Mouse (Mus musculus): ENCODE results near the gene Dpm2.

Gene Dpm2

DNA sequence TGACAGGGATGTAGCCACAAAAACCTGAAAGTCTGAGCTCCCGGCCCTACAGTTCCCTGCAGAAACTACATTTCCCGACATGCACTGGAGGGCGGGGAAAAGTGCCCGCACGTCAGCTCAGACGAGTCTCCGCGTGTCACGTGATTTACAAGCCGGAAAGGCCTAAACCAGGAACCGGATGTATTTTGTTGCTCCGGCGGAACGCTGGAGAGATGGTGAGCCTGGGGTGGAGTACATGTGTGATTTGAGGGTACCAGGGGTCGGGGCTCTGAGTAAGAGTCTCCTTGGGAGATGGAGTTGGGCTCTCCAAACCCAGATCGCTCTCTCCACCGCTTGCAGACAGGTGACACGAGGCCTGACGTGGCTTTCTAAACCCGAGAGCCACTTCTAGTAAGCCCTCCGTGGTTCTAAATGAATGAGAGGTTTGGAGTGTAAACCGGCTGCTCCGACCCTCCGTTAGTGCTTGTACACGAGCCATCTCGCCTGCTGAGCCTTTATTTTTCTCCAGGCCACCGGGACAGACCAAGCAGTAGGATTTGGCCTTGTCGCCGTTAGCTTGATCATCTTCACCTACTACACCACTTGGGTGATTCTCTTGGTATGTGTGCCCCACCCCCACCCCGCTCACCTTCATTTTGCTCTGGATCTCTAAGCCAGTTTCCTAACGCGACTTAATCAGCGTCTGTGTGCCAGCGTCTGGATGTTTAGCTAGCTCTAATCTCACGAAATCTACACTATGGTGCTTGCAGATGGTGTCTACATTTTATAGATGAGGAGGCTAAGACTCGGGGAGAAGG, at the start of gene Dpm2:
Gene Dpm2 (plus strand): TSS at position 161 of the 797 bp plus-strand sequence.
- DNase-seq: peak; percentile 90

DNA sequence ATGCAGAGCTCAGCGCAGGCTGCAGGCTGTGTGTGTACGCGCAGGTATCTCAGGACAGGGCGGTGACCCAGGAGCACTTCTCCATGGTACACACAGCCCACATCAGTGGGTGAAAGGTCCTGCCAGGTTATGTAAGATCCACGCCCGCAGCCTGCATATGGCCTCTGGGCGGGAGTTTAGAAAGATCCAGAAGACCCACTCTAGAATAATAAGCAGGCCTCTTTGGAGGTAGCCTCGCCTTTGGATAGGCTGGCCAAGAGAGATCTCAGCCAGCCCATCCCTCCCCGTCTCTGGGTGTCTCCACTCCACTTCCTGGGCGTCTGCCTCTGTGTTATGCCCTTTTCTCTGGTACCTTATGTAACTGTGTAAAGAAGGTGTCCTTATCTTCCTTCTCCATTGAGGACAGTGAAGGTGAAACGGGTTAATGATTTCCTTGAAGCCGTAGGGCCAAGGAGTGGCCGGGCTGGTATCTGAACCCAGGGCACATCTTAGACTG, 46.1 kb upstream of the Dpm2 start:
- no peak for DNase-seq

DNA sequence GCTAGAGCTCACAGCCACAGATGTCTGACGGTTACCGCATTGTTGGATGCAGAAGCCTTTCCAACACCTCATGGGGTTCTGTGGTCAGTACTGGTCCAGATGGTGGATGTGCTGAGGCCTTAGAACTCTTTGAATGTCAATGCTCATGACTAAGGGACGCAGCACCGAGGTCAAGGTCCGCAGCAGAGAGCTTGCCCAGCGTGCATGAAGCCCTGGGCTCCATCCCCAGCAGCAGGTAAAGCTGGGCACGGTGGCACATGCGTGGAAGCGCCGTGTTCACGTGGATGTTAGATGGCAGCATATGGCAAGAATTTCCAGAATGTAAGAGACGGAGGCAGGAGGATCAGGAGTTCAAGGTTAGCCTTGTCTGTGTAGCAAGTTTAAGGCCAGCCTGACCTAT, 44.8 kb upstream of the Dpm2 start:
- no peak for DNase-seq

DNA sequence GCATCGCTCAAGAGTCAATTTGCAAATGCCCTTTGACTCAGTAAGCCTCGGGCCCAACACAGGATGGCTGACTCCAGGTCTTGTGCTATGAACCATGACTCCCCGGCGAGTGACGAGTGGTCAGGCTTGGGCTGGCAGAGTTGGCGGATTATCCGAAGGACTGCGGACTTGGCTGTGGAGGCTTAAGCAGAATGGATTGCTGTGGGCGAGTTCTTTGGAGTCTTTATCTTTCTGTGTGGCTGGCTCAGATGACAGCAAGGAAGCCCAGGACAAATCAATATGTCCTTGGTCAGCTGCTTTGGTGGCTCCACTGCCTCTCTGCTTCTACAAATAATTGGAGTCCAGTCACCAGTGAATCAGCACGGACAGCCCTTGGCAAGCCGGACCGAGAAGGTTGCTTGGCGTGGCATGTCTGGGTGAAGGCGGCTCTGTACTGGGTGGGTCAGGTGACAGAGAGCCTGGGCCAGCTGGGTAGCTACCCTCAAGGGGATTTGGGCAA, 43.1 kb upstream of the Dpm2 start:
- DNase-seq: no peak

DNA sequence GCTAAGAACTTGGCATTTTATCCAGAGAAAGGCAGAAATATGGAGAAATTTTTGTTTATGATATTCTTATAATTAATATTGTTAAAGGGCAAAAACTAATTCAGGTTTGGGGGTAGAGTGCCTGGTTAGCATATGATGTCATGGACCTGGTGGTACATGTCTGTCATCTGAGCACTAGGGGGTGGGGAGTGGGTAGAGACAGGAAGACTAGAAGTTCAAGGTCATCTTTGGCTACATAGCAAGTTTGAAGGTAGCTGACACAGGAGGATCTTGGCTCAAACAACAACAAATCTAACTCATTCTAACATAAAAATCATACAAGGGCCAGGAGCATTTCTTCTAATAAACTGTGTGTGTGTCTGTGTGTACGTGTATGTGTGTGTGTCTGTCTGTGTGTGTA, 42.3 kb upstream of the Dpm2 start:
- no peak for DNase-seq

DNA sequence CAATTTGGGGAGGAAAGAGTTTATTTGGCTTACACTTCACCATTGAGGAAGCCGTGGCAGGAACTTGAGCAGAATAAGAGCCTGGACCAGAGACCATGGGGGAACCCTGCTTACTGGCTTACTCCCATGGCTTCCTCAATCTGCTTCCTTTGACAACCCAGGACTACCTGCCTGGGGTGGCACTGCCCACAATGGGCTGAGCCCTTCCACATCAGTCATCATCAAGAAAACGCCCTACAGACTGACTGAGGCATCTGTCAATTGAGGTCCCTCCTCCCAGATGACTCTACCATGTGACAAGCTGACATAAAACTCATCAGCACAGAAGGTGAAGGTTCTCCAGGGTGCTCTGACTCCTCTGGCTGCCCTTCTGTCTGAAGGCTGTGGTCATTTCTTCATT, 40.2 kb upstream of the Dpm2 start:
- DNase-seq: no peak

DNA sequence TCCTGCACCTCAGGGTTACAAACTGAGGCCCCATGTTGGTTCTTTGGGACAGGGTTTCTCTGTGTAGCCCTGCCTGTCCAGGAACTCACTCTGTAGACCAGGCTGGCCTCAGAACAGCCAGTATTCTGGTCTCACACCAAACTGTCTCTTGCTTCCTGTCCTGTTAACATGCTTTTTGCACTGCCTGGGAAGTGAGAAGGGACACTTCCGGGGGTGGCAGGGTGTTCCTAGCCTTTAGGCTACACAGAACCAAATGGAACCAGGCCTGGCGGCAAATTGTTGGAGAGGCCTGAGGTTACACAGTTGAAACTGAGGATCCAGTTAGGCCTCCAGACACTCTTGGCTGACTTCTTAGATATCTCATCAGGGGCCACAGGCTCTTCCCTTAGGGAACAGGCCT, 37.5 kb upstream of the Dpm2 start:
- DNase-seq: no peak

DNA sequence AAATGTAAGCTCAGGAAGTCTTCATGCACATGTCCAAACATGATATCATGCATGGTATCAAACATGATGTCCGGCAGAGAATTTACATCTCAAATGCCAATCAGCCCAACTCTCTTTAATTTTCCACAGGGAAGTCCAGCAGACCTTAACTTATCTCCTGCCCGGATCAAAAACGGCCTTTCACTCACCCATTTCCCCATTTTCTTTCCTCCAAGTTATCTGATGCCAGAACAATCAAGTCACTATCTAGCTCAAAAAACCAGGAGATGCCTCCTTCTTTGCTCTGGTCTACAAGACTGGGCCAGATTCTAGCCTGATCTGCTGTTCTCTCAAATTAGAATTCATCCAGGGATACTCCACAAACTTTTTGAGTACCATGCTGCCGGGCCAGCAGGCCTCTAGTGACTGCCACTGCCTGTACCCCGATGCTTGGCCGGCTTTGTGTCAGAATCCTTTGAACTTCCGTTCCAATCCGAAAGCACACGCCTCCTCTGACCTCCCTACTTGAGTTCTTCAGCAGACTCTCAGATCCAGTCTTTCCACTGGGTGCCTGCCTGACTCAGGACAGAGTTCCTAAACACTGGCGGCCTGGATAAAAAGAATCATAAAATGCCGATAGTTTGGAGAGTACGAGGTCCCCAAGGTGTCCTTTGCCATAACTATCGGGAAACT, 36.5 kb upstream of the Dpm2 start:
- DNase-seq: peak; percentile 50

DNA sequence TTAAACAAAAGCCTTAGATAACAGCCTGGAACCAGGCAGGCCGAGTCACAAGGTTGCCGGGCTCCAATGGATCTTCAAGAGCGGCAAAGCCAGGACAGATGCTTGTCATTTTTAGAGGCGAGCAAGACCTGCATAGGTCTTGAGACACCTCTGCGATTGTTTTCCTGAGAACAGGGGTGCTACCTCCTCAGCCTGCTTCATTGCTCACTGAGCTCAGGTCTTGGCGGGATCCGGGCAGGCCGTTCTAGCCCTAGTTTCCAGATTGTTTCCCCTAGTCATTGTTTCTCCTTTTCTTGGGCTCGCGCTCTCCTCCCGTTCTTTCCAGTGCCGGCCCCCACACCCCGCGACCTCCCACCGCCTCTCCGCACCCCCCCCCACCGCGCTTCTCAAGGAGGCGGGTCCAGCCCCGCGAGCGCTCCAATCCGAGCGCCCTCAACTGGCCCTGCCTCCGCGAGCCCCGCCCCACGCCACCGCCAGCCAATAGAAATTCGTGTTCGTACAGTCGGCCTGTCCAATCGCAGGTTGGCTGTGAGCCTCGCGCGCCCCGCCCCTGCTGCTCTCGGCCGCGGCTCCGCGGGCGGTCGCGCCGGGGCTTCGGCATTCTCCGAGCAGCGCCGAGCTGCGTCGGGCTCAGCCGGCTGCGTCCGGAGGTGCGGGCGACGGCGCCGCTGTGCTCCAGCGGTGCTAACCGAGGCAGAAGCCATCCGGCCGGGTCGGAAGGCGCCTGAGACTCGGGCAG, 35.8 kb upstream of the Dpm2 start, which contains the start of gene Fam102a:
Gene Fam102a (plus strand): TSS at position 600 of the 739 bp plus-strand sequence.
- peak; percentile 99 for DNase-seq

DNA sequence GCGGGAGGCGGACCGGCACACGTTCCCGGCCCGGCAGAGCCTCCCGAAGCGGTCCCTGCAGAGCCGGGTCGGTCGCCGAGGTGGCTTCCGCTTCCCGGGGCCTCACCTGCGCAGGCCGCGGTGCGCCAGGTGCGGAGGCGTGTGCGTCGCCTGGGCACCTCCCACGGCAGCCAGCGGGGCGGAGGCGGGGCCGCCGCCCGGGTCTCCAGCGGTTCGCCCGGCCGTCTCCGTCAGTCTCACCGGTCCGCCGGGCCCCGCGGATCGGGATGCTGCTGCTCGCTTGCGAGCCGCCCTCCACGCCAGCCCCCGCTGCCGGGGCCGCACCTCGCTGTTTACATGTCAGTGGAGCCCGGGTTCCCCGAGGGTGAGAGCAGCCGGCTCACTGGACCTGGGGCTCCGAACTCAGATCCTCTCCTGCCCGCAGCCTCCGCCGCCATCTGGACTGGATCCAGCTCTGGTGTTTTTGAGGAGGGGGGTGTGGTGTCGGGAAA, 35.1 kb upstream of the Dpm2 start:
- no peak for DNase-seq

DNA sequence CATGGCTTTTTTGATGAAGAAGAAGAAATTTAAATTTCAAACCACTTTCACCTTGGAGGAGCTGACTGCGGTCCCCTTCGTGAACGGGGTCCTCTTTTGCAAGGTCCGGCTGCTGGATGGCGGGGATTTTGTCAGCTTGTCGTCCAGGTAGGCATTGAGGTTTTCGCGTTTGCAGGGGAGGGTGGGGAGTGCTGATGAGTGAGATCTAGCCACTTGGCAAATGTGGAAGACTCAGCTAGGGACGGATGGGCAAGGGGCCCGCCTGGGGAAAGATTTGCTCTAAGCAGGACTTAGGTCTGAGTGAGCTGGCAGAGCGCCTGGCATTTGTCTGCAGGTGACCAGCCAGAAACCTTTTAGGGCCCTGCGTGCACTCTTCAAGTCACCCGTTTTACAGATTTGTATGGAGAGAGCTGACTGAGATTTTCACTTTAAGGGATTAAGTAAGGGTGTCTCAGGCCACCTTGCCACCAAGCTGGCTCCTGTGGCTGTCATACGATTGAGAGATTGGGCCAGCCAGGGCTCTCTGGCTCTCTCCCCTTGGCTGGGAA, 34.5 kb upstream of the Dpm2 start:
- no peak for DNase-seq

DNA sequence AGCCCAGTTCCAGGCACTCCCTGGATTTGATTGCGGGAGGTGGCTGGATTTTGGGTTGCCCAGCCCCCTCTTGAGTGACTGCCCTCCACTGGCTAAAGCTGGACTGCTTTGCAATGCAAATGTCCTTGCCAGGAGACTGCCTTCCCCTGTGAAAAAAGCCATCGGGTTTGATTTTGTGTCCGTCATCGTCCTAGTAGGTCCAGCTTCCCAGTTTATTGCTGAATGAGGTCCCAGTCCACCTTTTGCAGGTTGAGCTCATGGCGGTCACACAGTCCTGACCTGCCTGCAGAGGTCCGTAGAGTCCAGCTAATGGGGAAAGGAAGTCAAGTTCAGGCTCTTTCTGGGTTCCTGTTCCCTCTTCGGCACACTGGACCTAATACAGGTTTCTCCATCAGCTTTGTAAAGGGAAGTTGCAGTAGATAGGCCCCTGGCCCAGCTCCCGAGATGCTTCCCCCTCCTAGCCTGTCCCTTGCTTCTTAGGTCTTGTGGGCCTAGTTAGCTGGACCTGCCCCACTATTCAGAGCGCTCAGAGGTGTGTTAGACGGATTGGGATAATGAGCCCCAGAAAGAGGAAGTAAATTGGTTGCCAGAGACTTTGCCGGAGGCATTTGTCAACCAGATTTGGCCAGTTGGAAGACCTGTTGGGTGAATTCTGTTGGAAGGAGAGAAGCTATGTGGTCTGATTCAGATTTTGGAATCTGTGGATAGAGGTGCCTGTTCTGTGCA, 33.9 kb upstream of the Dpm2 start:
- no peak for DNase-seq

DNA sequence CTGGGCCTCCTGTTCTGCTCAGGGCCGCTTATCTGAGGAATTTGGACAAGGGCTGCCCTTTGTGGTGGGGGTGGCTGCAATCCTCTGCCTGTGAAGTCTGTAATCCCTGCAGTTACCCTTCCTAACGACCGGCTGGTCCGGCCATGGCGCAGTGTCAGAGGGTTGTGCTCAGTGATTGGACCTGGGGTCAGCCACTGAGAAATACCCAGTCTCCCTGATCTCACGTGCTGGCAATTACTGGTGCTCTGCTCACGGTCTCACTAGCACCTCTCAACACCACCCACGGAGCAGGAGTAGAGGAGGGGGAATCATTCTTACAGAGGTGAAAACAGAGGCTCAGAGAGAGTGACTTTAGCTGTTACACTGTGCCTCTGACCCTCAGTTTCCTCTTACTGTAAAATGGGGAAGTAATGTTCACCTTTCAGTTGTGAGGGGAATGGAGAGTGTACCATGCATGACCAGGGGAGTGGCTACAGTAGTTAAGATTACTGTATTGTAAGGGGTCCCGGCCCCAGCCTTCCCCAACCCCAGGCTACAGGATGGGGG, 33.2 kb upstream of the Dpm2 start:
- no peak for DNase-seq

DNA sequence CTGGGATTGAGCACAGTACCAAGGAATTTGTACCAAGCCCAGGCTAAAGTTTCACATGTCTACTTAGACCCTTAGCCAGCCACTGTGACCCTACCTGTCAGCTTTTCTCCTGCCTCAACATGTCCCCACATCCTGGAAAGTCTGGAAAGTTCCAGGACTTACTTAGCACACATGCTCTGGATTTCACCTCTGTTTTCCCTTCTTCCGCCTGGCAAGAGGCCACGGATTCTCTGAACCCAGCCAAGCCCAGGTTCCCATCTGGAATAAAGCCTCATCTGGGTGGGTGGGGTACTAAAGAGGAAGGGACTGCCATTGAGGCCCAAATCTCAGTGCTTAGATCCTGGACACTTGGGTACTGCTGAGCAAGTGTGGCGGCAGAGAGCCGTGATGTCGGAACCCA, 32.7 kb upstream of the Dpm2 start:
- no peak for DNase-seq

DNA sequence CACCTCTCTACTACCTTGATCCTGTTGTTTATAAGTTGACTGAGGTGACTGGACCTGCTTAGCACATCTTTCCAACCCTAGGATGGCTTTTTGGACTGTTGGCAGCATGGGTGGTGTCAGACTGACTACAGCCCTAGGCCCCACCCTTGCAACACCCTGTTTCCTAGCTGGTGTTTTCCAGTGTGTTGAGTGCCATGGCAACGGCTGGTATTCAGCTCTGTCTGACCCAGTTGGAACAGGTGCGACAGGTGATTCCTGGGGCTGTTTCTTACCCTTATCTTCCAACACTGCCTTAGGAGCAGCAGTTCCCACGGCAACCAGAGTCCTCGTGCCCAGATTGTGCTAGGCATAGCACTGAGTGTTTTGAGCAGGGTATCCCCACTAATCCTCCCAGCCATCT, 32.2 kb upstream of the Dpm2 start:
- DNase-seq: no peak

DNA sequence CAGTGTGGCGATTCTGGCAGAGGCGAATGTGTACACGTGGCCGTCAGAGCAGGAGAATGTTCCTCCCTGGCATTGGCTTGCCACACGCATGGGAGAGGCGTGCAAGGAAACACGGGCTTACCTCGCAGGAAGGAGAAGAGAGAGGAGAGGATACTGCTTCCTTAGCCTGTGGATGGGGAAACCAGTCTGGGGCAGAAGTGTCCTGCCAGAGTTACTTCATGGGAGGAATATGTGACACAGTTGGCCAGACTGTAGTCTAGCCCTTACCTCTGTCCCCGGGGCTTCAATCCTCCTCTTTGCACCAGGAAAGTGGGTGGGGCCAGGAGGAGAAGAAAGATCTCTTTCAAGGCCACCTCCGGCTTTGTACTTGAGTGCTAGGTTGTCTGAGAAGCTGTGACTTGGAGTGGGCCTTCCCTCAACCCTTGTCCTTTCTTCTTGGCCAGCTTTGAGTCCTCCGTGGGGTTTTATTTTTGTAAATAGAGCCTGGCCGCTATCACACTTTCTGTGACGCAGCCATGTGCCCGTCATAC, 31.1 kb upstream of the Dpm2 start:
- no peak for DNase-seq

DNA sequence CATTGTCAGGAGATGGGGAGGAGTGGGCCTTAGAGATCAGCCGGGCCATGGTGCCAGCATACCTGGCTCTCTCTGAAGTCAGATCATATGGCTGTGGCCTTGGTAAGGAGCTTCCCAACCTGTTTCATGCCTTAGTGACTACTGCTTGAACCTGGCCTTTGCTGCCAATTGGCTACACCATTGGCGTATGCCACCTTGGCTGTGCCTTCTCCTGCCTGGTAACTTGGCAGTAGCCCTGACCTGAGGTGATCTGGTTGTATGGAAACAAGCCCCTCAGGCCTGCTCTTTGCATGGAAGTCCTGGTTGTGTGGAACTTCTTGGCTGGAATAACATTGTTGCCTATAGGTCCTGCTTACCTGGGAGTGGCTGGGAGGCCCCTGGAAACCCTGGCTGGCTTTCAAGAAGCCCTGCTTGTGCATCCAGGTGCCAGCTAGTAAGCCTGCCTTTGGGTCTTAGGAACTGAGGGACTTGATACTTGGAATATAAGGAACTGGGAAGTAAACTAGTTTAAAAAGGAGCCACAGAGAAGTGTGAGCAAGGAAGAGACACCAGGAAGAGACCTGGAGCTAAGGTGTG, 29.2 kb upstream of the Dpm2 start:
- no peak for DNase-seq

DNA sequence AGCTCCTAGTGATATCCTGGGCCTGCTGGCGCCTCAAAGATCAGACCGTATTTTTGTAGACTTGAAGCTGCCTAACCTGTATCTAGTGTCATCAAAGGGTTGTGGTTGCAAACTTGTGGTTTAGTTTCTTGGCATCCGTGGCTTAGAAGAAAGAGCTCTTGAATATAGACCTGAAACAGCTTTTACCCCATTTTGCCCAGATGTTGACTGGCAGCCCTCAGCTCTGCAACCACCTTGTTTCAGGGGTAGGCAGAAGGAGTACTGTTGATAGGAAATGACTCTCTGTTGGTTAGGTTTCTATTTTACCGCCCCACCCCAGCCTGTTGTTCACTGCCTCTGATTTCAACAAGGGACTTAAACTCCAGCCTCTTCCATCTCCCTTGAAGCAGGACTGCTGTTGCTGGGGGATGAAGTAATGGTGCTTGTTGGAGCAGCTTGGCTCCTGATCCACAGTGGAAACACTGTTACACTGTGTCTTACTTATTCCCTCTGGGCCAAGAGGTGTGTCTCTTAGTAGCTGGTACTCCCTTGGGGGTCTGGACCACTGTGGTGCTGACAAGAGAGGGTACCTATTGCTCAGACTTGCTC, 28.6 kb upstream of the Dpm2 start:
- peak; percentile 80 for DNase-seq

DNA sequence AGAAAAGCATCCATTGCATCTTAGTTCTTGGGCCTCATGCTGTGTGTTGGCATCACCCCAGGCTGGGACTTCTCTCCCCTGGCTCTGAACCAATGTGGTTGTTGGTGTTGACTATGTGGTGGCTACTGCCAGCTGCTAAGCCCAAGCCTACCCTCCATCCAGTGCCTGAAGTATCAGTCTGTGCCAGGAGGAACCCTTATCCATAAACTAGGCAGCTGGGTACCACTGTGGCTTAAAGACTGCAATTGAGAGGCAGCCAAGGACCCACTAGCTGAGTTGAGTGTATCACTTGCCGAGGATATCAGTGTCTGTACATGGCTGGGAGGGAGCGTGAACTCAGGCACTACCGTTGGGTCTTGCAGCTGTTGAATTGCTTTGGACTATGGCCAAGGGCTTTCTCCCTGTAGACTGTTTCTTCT, 27.6 kb upstream of the Dpm2 start:
- no peak for DNase-seq

DNA sequence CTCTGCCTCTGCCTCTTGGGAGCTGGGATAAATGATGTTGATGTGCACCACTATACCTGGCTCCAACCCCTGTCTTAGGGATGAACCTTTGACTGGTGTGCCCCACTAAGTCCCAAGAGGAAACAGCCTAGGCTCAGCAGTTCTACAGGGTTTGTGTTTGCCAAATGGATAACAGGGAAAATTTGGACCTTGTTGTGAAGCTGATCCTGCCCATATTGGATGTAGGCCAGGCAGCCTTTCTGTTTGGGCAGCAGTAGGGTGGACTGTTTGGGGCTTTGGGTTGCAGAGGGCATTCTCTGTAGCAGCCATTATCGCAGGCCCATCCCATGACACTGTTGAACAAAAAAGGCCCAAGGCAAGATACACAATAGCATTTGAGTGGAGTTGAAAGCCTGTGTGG, 23.7 kb upstream of the Dpm2 start:
- DNase-seq: no peak

DNA sequence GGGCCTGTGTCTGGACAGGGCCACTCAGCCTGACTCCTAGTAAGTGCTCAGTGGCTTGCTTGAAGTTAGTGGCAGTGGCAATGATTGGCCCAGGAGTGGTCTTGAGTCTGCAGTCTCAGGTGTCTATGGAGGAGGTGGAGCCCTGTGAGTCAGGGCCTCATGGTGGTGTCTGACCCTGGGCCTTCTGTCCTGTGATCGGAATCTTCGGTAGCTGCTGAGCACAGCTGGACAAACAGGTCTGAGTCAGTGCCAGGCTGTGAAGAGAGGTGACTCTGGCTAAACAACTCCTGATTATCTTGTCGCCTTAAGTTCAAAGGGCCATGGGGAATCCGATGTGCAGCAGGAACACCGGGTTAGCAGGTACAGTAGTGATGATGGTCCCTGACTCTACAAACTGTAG, 23.3 kb upstream of the Dpm2 start:
- no peak for DNase-seq
